Mouse (Mus musculus) liver, embryonic 12.5 days (tissue): ENCODE measurements around the gene Fam107b. TPM values are rescaled to one million over a fixed set of nuclear protein-coding genes. Genes with fewer than 3 reads are reported as not detected.

ENCODE experiments used
- ATAC-seq: fragments of 200-750 bp; cut with Nextera tagmentation; 2 replicates; pipeline ENCODE4 v1.8.0; 2017; ENCODE audit warnings: moderate number of reproducible peaks, mild to moderate bottlenecking, moderate library complexity
- H3K27ac ChIP-seq: fragments of 300-500 bp; sonication (generic); 2 replicates; pipeline ENCODE4 v1.5.1; 2016; ENCODE audit warnings: mild to moderate bottlenecking
- H3K27me3 ChIP-seq: fragments of 300-500 bp; sonication (generic); replicated peaks from 2 replicates; pipeline ENCODE4 v1.6.1; 2016; ENCODE audit warnings: mild to moderate bottlenecking, moderate library complexity
- H3K36me3 ChIP-seq: fragments of 300-500 bp; sonication (generic); 2 replicates; pipeline ENCODE4 v1.6.1; 2016; ENCODE audit warnings: mild to moderate bottlenecking, moderate library complexity
- H3K4me1 ChIP-seq: fragments of 300-500 bp; sonication (generic); 2 replicates; pipeline ENCODE4 v1.6.1; 2016
- H3K4me2 ChIP-seq: fragments of 300-500 bp; sonication (generic); 2 replicates; pipeline ENCODE4 v1.6.1; 2016; ENCODE audit warnings: mild to moderate bottlenecking, moderate library complexity
- H3K4me3 ChIP-seq: fragments of 300-500 bp; sonication (generic); 2 replicates; pipeline ENCODE4 v1.5.1; 2016; ENCODE audit warnings: mild to moderate bottlenecking, moderate library complexity
- H3K9ac ChIP-seq: fragments of 300-500 bp; sonication (generic); 2 replicates; pipeline ENCODE4 v1.6.1; 2016; ENCODE audit warnings: mild to moderate bottlenecking, moderate library complexity
- H3K9me3 ChIP-seq: fragments of 300-500 bp; sonication (generic); replicated peaks from 2 replicates; pipeline ENCODE4 v1.6.1; 2016; ENCODE audit warnings: mild to moderate bottlenecking, moderate library complexity
- whole genome bisulfite sequencing: fragments of 180-500 bp; shearing (Covaris S2); methylation state at CpG from one replicate; pipeline ENCODE4 v1.1.7; 2016; ENCODE audit not compliant: insufficient replicate concordance; 5-methylcytosine and 5-hydroxymethylcytosine counted together
- polyA plus RNA-seq: library from polyadenylated mRNA; unstranded; fragments of >200 nt; fragmentation: Nextera tagmentation; extraction: Ambion mirVana; gene quantifications from 2 replicates; pipeline ENCODE4 v1.2.1, GENCODE M21; 2016

Gene Fam107b
- polyA plus RNA-seq, 1 experiment from 2014 or later, result 22.0 TPM

- no peak overlapping the region for H3K4me2 ChIP-seq
- no peak for ATAC-seq
- H3K27ac ChIP-seq, result no peak overlapping the region
- H3K9me3 ChIP-seq, result no peaks in the 10 kb centered on the region
- WGBS, result 60% methylated on average over 5 of the region's 5 CpGs
- H3K4me3 ChIP-seq, result no peak overlapping the region
- no peaks in the 10 kb centered on the region for H3K36me3 ChIP-seq
- no peak overlapping the region for H3K9ac ChIP-seq
- H3K4me1 ChIP-seq, result no peaks in the 10 kb centered on the region
- H3K27me3 ChIP-seq, result no peaks in the 10 kb centered on the region
These were observed 78.9 kb downstream of the Fam107b start for GRCm38 (mm10) chr2:3649171-3649570.

- no peaks in the 10 kb centered on the region for H3K36me3 ChIP-seq
- H3K27ac ChIP-seq, result no peak overlapping the region
- H3K9ac ChIP-seq, result no peak overlapping the region
- H3K9me3 ChIP-seq, result no peaks in the 10 kb centered on the region
- peaks cover 28% of the 10 kb centered on the region for H3K4me1 ChIP-seq
- no peak overlapping the region for H3K4me3 ChIP-seq
- ATAC-seq, result no peak
- no peak overlapping the region for H3K4me2 ChIP-seq
- H3K27me3 ChIP-seq, result no peaks in the 10 kb centered on the region
These were observed 84.3 kb downstream of the Fam107b start for GRCm38 (mm10) chr2:3654606-3655005.

DNA sequence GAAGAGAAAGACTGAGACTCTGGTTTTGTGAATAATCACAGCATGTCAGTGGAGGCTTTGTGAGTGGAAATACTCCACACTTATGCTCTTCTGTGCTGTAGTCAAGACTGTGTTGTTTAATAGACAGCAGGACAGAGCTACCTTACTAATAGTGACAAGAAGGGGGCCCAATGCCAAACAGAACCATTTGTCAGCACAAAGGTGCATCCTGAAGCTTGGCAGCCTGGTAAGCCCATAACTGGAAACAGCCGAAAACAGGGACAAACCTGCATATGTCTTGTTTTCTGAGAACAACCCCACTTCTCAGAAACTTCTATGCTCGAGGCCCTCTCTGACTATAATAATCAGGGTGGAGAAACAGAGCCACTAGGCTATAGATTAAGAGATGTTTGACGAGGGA lies 85.8 kb downstream of the Fam107b start:
- WGBS, result 36% methylated on average over 3 of the region's 3 CpGs
- Histone ChIP-seq H3K36me3 (no peaks in the 10 kb centered on the region), H3K27ac (no peak overlapping the region), H3K9ac (no peak overlapping the region), H3K4me2 (no peak overlapping the region), H3K27me3 (no peaks in the 10 kb centered on the region), H3K4me1 (peaks cover 32% of the 10 kb centered on the region), H3K4me3 (no peak overlapping the region), H3K9me3 (no peaks in the 10 kb centered on the region)
- no peak for ATAC-seq

- Histone ChIP-seq H3K27ac (peak overlapping the region; percentile 67), H3K9ac (no peak overlapping the region), H3K36me3 (no peaks in the 10 kb centered on the region), H3K4me3 (no peak overlapping the region), H3K4me1 (peaks cover 32% of the 10 kb centered on the region), H3K4me2 (no peak overlapping the region), H3K9me3 (no peaks in the 10 kb centered on the region), H3K27me3 (no peaks in the 10 kb centered on the region)
- 55% methylated on average over 6 of the region's 6 CpGs for WGBS
- ATAC-seq, result no peak
These were observed 86.5 kb downstream of the Fam107b start for GRCm38 (mm10) chr2:3656834-3657233.

- peak overlapping the region; percentile 67 for H3K27ac ChIP-seq
- H3K4me1 ChIP-seq, result peaks cover 32% of the 10 kb centered on the region
- 34% methylated on average over 5 of the region's 5 CpGs for WGBS
- H3K4me2 ChIP-seq, result peak overlapping the region; percentile 15; the same call in 1 of the 2 replicates
- ATAC-seq, result no peak; the same call in 1 of the 2 replicates
- H3K4me3 ChIP-seq, result no peak overlapping the region
- no peaks in the 10 kb centered on the region for H3K9me3 ChIP-seq
- no peaks in the 10 kb centered on the region for H3K36me3 ChIP-seq
- H3K27me3 ChIP-seq, result no peaks in the 10 kb centered on the region
- no peak overlapping the region; the same call in 1 of the 2 replicates for H3K9ac ChIP-seq
These were observed 87.1 kb downstream of the Fam107b start for GRCm38 (mm10) chr2:3657376-3657775.

- peak overlapping the region; percentile 15; the same call in 1 of the 2 replicates for H3K4me2 ChIP-seq
- H3K9ac ChIP-seq, result no peak overlapping the region; the same call in 1 of the 2 replicates
- H3K27ac ChIP-seq, result peak overlapping the region; percentile 67
- no peaks in the 10 kb centered on the region for H3K27me3 ChIP-seq
- peak; percentile 67 for ATAC-seq
- no peak overlapping the region for H3K4me3 ChIP-seq
- 30% methylated on average over 9 of the region's 11 CpGs for WGBS
- peaks cover 32% of the 10 kb centered on the region for H3K4me1 ChIP-seq
- no peaks in the 10 kb centered on the region for H3K36me3 ChIP-seq
- no peaks in the 10 kb centered on the region for H3K9me3 ChIP-seq
These were observed 87.8 kb downstream of the Fam107b start for GRCm38 (mm10) chr2:3657811-3658730.

DNA sequence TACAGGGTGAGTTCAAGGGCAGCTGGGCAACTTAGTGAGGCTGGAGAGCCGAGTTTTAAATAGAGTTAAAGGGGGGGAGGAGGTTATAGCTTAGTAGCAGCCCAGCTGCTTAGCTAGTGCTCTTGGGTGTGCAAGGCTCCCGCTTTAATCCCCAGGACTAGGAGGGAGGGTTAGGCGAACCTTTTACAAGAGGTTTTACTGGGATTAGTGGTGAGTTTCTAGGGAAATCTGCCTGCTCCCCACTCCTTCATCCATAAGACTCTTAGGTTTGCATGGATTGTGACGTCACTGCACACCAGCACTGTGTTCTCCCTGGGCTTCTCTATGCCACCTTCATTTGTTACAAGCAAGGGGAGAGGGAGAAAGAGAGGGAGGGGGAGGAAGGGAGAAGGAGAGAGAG lies 88.6 kb downstream of the Fam107b start:
- Histone ChIP-seq H3K9ac (no peak overlapping the region), H3K4me2 (no peak overlapping the region), H3K27me3 (no peaks in the 10 kb centered on the region), H3K4me1 (peaks cover 32% of the 10 kb centered on the region), H3K4me3 (no peak overlapping the region), H3K9me3 (no peaks in the 10 kb centered on the region), H3K36me3 (no peaks in the 10 kb centered on the region), H3K27ac (no peak overlapping the region)
- WGBS, result 37% methylated on average over 4 of the region's 4 CpGs
- ATAC-seq, result no peak

DNA sequence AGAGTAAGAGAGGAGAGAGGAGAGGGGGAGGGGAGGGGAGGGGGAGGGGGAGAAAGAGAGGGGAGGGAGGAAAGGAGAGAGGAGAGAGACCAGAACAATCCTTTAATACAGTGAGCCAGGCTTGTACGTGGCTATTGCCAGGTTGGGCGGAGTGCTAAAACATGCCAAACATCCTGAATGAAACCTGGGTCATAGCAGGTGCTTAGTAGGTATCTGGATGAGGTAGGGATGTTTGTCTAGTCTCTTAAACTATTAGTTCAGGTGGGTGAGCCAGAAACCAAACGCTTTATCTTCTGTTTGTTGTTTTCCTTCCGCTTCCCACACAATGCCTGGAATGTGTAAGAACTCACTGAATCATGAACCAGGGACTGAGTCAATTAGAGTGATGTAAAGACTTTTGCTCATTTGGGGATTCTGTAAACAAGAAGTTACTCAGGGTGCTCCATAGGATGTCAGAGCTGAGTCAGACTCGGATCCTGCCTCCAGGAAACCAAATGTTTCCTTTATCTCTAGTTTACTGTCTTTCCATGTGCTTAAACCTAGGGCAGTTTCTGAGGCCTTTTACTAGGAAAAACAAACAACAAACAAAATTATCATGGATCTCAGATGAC lies 89.1 kb downstream of the Fam107b start:
- Histone ChIP-seq H3K27me3 (no peaks in the 10 kb centered on the region), H3K4me2 (no peak overlapping the region), H3K4me1 (peaks cover 37% of the 10 kb centered on the region), H3K9ac (no peak overlapping the region), H3K9me3 (no peaks in the 10 kb centered on the region), H3K27ac (no peak overlapping the region), H3K4me3 (no peak overlapping the region), H3K36me3 (no peaks in the 10 kb centered on the region)
- WGBS, result 35% methylated on average over 5 of the region's 5 CpGs
- ATAC-seq, result no peak

DNA sequence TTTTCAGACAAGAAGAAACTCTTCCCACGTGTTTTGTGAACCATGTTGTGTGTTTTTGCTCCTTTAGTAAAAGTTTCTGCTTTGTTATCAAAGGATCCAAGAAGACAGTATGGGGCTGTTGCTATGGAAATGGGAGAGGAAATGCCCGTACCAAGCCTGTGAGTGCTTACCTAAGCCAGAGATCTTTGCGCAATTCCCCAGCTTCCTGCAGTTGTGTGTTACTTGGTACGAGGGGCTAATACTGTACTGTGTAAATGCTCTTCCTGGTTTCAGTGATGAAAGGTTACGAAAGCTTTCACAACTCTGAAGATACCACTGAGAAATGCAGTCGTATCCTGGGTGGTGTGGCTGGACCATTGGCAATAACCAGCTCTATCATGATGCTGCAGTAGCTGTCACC lies 93.8 kb downstream of the Fam107b start:
- H3K27ac ChIP-seq, result no peak overlapping the region
- H3K9ac ChIP-seq, result no peak overlapping the region
- H3K36me3 ChIP-seq, result no peaks in the 10 kb centered on the region
- H3K4me1 ChIP-seq, result peaks cover 15% of the 10 kb centered on the region
- no peaks in the 10 kb centered on the region for H3K27me3 ChIP-seq
- H3K4me2 ChIP-seq, result no peak overlapping the region
- H3K9me3 ChIP-seq, result no peaks in the 10 kb centered on the region
- peak; percentile 54; the same call in 1 of the 2 replicates for ATAC-seq
- H3K4me3 ChIP-seq, result no peak overlapping the region
- 27% methylated on average over 6 of the region's 6 CpGs for WGBS

GRCm38 (mm10) chr2:3668682-3669081 lies 98.4 kb downstream of the Fam107b start:
- Histone ChIP-seq H3K9ac (no peak overlapping the region), H3K36me3 (no peaks in the 10 kb centered on the region), H3K27ac (no peak overlapping the region), H3K4me1 (0 out of 2 replicates have a peak, but pooled peaks cover 6% of the 10 kb centered on the region), H3K27me3 (no peaks in the 10 kb centered on the region), H3K4me3 (no peak overlapping the region), H3K4me2 (no peak overlapping the region), H3K9me3 (no peaks in the 10 kb centered on the region)
- 44% methylated on average over 3 of the region's 3 CpGs for WGBS
- no peak for ATAC-seq

- no peak for ATAC-seq
- no peak overlapping the region for H3K4me2 ChIP-seq
- no peak overlapping the region for H3K4me3 ChIP-seq
- H3K27ac ChIP-seq, result no peak overlapping the region
- H3K4me1 ChIP-seq, result no peaks in the 10 kb centered on the region
- no peaks in the 10 kb centered on the region for H3K36me3 ChIP-seq
- no peak overlapping the region for H3K9ac ChIP-seq
- H3K27me3 ChIP-seq, result no peaks in the 10 kb centered on the region
- H3K9me3 ChIP-seq, result no peaks in the 10 kb centered on the region
- WGBS, result 37% methylated on average over 2 of the region's 2 CpGs
These were observed 99.4 kb downstream of the Fam107b start for GRCm38 (mm10) chr2:3669646-3670045.

DNA sequence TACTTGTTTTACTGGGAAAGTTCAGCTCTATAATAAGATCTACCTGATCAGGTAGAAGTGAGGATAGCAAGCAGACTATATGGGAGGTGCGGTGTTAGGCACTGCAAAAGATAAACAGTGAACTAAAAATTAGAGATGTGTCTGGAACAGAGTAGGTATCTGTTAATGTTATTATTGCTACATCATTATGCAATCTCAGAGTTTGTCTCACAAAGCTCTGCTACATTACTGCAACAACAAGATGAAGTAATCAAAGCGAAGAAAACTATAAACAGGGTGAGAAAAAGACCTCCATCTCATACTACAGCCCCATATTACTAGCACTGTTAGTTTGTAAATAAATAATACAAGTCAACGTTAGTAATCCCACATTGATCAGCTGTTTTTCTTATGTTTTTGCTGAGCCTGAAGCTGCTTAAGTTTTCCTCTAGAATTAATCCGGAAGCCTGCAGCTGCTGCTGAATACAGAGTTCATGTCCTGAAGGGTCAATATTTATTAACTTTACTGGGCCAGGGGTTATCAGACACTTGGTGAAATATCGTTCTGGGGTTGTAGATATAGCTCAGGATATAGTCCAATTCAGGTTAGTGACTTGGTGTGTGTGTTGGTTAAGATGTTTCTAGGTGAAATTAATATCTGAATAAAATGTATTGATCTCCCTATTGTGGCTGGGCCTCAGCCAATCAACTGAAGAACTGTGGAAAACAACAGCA lies 102.5 kb downstream of the Fam107b start:
- no peak for ATAC-seq
- no peaks in the 10 kb centered on the region for H3K4me1 ChIP-seq
- 65% methylated on average over 5 of the region's 5 CpGs for WGBS

More for the DNA sequence above, 102.5 kb downstream of the Fam107b start:
- Histone ChIP-seq H3K27me3 (no peaks in the 10 kb centered on the region), H3K4me2 (no peak overlapping the region), H3K9ac (no peak overlapping the region), H3K9me3 (no peaks in the 10 kb centered on the region), H3K4me3 (no peak overlapping the region), H3K36me3 (no peaks in the 10 kb centered on the region), H3K27ac (no peak overlapping the region)
